Mouse (Mus musculus) heart, postnatal 25 days (tissue): ENCODE results near the gene Mettl7b. TPM values are rescaled to one million over a fixed set of nuclear protein-coding genes. Genes with fewer than 3 reads are reported as not detected.
"Not testable (repeated sequence)": the region's sequence is repeated elsewhere in the genome, so short reads cannot be mapped to it uniquely, and the experiment has no call there.

Experiments used
- DNase-seq: peaks from one replicate; pipeline ENCODE4 v3.0.0; 2022; ENCODE audit warnings: low spot score
- intact Hi-C: fragments of 180-260 bp; cut with DNase I; formaldehyde crosslinking; loops from one replicate; pipeline ENCODE4 v1.15.1; 2025
- total RNA-seq, 2 experiments: library from RNA; stranded (reverse); gene quantifications; 2 replicates each; pipeline ENCODE4 v1.2.3; 2021

Gene Mettl7b
- not detected for total RNA-seq

GRCm38 (mm10) chr10:128960590-128961584, at the start of gene Mettl7b:
Gene Mettl7b (minus strand): TSS chr10:128960988.
- no peak for DNase-seq
- intact Hi-C loops = no loop called here

GRCm38 (mm10) chr10:129010288-129010841, 49.6 kb upstream of the Mettl7b start, which contains the start of gene Olfr763:
Gene Olfr763 (plus strand): TSS chr10:129010791.
- no peak for DNase-seq
- intact Hi-C loops = no loop called here

GRCm38 (mm10) chr10:129004032-129004920, 43.5 kb upstream of the Mettl7b start:
- no peak for DNase-seq
- intact Hi-C loops = no loop called here

GRCm38 (mm10) chr10:128996523-128997040, 35.8 kb upstream of the Mettl7b start:
- no peak for DNase-seq
- intact Hi-C loops = no loop called here

- intact Hi-C loops = no loop called here
- DNase-seq = no peak
Measured at GRCm38 (mm10) chr10:128995796-128996195, 35.0 kb upstream of the Mettl7b start.

GRCm38 (mm10) chr10:128990994-128991393, 30.2 kb upstream of the Mettl7b start:
- DNase-seq = no peak
- intact Hi-C loops = no loop called here

- intact Hi-C loops, DNase-seq: not testable (repeated sequence)
Measured at GRCm38 (mm10) chr10:128990129-128990850, 29.5 kb upstream of the Mettl7b start.

GRCm38 (mm10) chr10:128989131-128989530, 28.3 kb upstream of the Mettl7b start, which contains the start of gene Olfr9:
Gene Olfr9 (plus strand): TSS chr10:128989431.
- DNase-seq, intact Hi-C loops: not testable (repeated sequence)

- intact Hi-C loops = no loop called here
- DNase-seq = no peak
Measured at GRCm38 (mm10) chr10:128980644-128981365, 20.0 kb upstream of the Mettl7b start.

- DNase-seq = no peak
- intact Hi-C loops = loop anchor here (5.0 to 10.0 kb wide), 2 partner anchors 65 to 133 kb away; no protein-coding TSS in a partner anchor
Measured at GRCm38 (mm10) chr10:128977522-128978114, 16.8 kb upstream of the Mettl7b start.

GRCm38 (mm10) chr10:128976395-128976794, 15.6 kb upstream of the Mettl7b start:
- intact Hi-C loops = loop anchor here (5.0 to 10.0 kb wide), 2 partner anchors 64 to 132 kb away; no protein-coding TSS in a partner anchor
- DNase-seq = no peak

GRCm38 (mm10) chr10:128972841-128973240, 12.1 kb upstream of the Mettl7b start:
- intact Hi-C loops = loop anchor here (10.0 kb wide), 1 partner anchor 128 kb away; no protein-coding TSS in a partner anchor
- DNase-seq = no peak

GRCm38 (mm10) chr10:128970740-128971250, 10.0 kb upstream of the Mettl7b start:
- intact Hi-C loops = loop anchor here (10.0 kb wide), 1 partner anchor 126 kb away; no protein-coding TSS in a partner anchor
- no peak for DNase-seq

- DNase-seq = no peak
- intact Hi-C loops = no loop called here
Measured at GRCm38 (mm10) chr10:128968341-128968749, 7.6 kb upstream of the Mettl7b start.

- intact Hi-C loops = no loop called here
- no peak for DNase-seq
Measured at GRCm38 (mm10) chr10:128965871-128966270, 5.1 kb upstream of the Mettl7b start.

GRCm38 (mm10) chr10:128964961-128965360, 4.2 kb upstream of the Mettl7b start:
- DNase-seq = no peak
- intact Hi-C loops = no loop called here

- no peak for DNase-seq
- intact Hi-C loops = no loop called here
Measured at GRCm38 (mm10) chr10:128960142-128960541, 646 bp downstream of the Mettl7b start.

- intact Hi-C loops = no loop called here
- DNase-seq = no peak
Measured at GRCm38 (mm10) chr10:128958340-128958739, 2.4 kb downstream of the Mettl7b start.
